Mouse (Mus musculus): Measurements from ENCODE around the gene Gm20388.
"Not testable (repeated sequence)": the region's sequence is repeated elsewhere in the genome, so short reads cannot be mapped to it uniquely, and the experiment has no call there.

Gene Gm20388

DNA sequence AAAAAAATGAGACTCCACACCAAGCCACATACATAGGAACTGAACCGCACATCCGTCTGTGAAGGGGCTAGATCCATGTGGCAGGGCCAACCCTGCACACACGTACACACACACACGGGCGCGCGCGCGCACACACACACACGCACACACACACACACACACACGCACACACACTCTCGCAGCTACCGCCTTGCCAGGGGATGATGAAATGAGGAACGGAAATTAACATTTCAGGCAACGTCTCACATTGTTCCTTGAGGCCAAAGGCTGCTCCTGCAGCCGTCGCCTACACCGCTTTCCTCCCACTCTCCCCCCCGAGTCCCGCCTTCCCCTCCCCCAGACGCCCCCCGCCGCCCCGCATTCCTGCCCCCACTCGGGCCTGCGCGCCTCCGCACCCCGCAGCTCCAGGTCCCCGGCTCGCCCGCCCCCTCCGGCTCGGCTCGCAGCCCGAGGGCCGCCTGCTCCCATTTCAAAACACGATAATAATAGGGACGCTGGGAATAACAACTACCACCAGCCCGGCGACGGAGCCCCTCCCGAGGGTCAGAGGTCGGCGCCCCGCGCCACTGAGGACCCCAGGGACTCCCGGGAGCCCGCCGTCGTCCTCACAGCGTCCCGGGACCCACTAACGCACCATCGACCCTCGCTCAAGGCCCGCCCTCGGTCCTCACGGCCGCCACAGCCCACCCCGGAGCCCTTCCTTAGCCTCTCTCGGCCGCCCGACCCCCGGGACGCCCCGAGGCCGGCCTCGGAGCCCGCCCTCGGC is 3130.6 kb downstream of the Gm20388 start:
- DNase-seq (ENCODE audit: low spot score), result peak; percentile 37

DNA sequence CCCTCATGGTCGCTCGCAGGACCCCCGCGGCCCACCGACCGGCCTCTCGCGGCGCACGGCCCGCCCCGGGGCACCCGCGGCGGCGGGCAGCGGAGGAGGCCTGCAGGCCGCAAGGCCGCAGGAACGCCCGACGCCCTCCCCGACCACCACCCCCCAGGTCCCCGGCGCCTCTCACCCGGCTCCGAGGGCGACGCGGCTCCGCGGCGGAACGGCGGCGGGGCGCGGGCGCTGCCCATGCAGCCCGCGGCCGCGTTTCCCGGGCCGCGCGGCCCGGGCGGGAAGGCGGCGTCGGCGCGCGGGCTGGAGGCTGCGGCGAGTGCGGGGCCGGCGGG is 3131.1 kb downstream of the Gm20388 start:
- peak; percentile 34 for DNase-seq (ENCODE audit: low spot score)

DNA sequence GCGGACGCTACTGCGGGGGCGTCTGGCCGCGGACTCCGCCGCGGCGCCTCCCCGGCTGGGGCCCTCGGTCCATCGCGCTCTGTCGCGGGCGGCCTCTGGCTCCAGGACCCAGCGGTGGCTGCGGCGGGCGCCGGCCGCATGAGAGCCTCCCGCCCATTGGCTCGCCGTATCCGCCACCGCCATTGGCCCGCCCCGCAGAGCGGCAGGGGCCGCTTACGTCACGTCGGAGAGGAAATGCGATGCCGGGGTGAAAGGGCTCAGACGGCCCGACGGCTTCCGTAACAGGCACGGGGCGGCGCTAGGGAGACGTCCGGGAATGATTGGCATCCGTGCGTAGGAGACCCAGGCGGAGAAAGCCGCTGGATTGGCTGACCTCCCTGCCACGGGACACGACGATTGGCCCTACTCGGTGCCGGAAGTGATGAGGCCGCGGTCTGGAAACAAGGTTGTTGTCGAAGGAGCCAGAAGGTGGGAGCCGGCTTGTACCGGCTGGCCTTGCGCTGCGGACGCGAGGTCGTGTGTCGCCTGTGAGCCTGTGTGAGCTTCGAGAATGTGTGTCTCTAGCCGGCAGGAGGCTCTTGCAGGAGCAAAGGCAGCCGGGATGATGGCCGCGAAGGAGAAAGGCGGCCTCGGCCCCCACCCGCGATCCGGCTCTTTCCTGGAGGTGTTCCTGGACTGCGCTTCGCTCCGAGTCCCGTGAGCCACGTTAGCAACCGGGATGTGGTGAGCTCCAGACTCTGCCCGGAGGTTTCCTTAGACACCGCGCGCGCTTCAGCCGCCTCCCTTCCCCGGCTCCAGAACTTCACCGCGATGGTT is 3131.7 kb downstream of the Gm20388 start, which contains the start of gene Ankrd11:
Gene Ankrd11, minus strand, starts transcription at position 120 of the 816 bp plus-strand sequence.
- peak; percentile 99 for DNase-seq (ENCODE audit: low spot score)

DNA sequence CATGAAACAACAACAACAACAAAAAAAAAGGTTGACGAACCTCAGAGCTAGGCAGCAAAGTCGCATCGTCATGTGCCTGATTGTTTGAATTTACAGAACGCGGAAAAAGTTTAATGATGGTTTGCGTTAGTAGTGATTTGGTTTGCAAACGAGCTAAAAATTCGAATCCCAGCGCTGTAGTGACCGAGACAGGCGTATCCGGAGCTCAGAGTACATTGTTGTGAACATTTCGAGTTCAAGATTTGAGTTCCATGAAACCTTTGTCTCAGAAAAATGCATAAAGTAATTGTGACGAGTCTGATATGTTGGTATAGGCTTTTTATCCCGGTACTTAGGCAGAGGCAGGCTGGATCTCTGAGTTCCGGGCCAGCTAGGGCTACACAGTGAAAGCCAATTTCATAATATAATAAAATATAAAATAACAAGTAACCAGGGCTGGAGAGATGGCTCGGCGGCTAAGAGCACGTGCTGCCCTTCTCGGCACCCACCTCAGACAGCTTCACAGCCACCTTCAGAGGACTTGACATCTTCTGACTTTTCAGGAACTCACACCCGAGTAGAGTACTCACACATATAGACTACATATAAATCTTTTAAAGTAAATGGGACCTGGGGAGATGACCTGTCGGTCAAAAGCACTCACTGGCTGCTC is 3132.5 kb downstream of the Gm20388 start:
- no peak for DNase-seq (ENCODE audit: low spot score)

DNA sequence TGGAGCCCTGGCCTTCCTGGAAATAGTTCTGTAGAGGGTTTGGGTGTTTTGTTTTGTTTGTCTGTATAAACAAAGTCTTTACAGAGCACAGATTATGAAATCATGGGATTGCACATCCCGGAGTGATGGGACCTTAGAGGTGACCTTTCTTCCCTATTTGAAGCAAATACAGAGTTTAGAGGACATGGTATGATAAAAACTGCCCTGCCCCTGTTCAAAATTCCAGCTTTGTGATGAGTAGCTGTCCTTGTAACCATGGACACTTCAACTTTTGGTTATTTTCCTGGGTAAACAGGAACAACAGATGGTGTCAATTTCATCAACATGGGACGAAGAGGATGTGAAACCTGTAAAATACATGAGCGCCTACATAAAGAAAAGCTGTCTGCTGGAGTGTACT is 3133.3 kb downstream of the Gm20388 start:
- no peak for DNase-seq (ENCODE audit: low spot score)

DNA sequence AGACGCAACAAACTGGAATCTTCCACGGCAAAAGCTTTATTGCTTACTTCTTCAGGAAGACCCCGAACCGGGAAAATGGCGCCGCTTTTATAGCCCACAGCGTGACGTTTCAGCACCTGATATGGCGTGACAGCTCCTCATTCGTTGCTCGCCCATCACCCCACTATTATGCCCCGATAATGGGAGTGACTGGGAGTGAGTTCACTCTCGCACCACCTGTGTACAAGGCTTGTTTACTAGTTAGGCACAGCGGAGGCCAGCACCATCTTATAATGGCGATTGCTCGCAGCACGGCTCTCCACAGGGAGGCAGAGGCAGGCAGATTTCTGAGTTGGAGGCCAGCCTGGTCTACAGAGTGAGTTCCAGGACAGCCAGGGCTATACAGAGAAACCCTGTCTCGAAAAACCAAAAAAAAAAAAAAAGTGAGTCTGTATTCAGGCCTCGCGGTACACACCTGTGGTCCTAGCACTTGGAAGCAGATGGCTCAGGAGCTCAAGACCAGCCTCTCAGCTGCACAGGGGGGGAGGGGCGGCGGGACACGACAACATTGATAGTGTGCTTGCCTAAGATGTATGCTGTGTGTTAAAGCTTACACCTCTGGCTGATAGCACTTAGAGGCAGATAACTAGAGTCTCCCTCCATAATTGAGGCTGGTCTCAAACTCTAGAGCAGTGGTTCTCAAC is 3134.2 kb downstream of the Gm20388 start:
- not testable (repeated sequence) for DNase-seq (ENCODE audit: low spot score)

DNA sequence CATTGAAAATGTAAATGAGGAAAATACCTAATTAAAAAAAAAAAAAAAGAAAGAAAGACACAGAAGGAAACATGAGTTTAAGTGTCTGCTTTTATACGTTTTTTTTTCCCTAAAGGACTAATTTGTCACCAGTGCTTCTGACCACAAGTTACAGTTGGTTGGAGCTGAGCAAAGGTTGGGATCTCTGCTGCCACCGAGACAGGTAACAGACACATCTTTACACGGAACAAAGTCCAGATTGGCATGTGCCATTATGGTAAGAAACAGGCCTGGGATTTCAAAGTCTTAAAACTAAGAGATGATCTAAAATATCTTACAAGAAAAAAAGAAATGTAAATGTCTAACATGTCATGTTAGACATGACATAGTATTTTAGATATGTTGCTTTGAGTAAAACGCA is 3136.1 kb downstream of the Gm20388 start:
- DNase-seq (ENCODE audit: low spot score), result no peak

DNA sequence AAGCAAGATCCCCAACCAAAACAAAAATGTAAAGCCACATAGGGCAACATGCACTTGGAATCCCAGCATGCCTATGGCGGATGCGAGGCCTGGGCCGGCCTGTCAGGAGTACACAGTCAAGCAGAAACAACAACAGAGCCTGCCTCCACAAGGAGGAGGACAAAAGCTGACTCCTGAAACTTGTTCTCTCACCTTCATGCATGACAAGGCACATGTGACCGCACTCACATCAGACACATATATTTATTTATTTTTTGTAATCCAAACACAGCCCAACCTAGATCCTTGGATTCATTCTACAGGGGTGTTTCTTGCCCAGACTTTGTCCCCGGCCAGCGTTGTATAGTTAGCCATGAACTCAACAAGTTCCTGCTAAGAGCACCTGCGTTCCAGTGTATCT is 3137.2 kb downstream of the Gm20388 start:
- DNase-seq (ENCODE audit: low spot score), result no peak

DNA sequence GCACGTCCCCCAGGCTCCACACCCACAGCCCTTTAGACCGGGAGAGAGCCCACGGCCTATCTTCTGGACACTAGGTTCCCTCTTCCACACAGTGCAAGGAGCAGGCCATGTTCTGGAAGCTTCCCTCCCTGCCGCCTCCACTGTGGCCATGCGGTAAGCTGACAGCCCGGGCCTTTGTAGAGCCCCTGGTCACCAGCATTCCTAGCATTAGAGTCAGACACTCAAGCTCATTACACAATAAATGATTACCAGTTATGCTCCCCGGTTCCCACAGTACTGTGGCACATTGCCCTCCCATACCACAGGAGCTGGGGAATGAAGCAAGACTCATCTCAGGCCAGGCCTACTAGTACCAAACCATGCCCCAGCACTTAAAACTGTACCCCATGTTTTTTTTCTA is 3137.8 kb downstream of the Gm20388 start:
- no peak for DNase-seq (ENCODE audit: low spot score)

DNA sequence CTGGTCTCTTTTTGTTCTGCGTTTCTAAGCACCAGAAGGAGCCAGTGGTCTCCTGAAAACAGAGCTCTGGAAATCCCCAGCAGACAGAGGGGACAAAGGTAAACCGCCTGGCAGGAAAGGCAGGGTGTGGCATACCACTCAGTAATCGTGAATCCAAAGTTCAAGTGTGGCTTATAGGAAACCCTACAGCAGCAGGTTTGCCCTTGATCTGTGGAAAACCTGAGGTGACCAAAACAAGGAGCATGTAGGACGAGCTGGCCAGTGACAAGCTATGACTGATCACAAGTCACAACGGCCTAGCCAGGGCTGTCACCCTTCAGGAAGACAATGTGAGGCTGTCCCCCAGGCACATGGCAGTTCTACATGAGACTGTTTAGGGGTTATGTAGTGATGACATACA is 3140.8 kb downstream of the Gm20388 start:
- no peak for DNase-seq (ENCODE audit: low spot score)

DNA sequence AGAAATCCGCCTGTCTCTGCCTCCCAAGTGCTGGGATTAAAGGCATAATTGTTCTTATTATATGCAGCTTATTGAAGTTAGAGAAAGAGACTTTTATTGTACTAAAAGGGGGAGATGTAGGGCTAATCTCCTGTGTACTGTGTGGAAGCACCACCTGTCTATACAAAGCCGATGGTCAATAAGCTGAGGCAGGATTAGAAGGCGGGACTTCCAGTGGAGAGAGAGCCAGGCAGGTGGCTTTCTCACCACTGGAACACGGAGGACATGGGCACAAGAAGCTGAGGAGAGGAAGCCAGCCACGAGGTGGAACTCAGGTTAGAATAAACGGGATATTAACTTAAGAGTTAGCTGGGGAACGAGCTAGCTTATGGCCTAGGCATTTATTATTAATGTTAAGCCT is 3152.1 kb downstream of the Gm20388 start, which contains the start of gene Spg7:
Gene Spg7, plus strand, starts transcription at position 222 of the 400 bp plus-strand sequence.
- no peak for DNase-seq (ENCODE audit: low spot score)

DNA sequence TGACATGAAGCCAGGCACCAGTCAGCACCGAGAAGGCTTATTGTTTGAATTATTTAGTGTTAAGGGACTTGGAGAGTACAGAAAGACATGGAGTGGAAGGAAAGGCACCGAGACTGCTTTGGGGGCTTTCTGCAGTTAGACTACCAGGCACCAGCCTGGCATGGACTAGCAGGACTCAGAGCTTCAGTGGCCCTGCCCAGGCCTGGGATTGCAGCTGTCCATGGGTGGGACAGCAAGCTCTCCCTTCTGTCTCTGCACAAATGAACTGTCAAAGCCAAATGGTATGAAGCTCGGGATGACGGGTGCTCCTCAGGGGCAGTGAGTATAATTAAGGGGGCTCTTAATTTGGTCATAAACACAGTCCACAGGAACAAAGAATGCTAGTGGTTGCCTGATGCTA is 3153.4 kb downstream of the Gm20388 start:
- DNase-seq (ENCODE audit: low spot score), result no peak

DNA sequence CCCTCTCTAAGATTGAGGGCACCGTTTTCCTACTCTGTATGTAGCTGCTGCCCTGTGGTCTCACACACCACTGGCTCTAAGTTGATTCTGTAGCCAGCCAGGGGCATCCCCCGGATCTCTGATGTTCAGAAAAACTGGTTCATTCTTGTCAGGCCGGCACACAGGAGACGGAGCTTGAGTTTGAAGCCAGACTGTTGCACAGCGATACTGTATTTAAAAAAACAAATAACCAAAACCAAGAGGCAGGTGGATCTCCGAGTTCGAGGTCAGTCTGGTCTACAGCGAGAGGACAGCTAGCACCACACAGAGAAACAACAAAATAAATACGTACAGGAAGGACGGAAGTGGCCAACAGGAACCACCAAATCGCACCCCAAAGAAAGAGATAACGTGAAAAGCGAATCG is 3154.2 kb downstream of the Gm20388 start:
- DNase-seq (ENCODE audit: low spot score), result no peak

DNA sequence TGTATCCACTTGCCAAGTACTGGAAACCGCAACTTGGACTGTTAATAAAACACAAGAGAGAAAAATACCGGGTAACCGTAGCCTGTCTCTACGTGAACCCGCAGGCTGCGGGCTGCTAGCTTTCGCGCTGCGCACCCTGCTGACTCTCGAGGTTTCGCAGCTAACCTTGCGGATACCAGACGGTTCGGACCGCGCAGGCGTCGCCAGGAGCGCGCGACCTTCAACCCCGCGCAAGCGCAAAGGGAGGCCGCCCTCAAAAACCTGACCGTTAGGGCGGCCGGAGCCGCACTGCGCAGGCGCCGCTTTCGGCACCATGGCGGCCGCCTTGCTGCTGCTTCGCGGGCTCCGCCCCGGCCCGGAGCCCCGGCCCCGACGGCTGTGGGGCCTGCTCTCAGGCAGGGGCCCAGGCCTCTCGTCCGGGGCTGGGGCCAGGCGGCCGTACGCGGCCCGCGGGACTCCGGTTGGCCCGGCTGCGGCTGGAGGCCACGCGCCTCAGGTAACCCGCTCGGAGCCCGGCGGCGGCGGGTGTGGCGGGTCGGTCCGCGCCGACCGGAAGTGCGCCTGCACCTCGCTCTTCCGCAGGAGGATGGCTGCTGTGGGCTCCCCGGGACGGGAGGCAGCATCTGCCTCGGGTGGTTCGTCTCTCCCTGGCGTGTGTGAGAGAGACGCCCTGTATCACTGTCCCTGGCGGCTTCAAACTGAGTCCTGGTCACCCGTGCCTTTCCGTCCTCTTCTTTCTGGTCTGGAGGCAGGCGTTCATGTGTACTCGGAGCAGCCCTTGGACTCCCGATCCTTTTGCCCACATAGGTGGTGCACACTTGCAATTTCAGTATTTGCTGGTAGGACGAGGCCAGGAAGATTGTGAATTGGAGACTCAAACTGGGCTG is 3154.8 kb downstream of the Gm20388 start:
- DNase-seq (ENCODE audit: low spot score), result peak; percentile 93

DNA sequence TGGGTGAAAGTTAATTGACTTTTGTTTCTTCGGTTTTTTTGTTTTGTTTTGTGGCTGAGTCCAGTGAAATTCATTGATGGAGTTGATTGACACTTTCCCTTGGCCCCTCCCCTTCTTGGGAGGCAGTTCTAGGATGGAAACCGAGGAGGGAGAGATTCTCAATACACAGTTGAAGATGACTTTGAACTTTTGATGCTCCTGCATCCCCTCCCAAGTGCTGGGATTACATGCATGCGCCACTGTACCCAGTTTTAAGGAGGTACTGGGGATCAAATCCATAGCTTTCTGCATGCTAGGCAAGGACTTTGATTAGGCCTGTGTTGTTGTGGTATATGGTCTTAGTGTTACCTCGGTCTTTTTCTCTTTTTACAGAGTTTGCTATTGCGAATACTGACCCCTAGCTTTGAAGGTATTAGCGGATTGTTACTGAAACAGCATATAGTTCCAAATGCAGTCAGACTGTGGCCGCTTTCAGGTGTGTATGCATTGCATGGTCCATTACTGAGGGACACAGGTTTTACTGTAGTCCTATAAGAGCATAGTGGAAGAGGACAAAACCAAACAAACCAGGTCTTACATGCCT is 3155.6 kb downstream of the Gm20388 start:
- DNase-seq (ENCODE audit: low spot score), result no peak

DNA sequence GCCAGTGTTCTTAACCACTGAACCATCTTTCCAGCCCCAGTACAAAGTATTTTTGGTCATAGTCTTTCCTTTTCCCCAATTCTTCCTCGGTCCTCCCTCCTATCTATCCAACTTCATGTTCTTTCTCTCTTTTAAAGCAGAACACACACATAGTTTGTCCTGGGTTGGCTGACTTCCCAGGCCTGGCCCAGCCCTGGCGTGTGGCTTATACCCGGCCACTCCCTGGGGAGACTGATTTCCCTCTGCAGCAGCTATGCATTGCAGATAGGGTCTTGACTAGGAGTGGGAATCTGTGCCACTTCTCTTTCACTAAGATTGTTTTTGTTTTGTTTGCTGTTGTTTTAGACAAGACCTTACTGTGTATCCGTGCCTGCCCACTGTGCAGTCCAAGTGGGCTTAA is 3160.5 kb downstream of the Gm20388 start:
- no peak for DNase-seq (ENCODE audit: low spot score)

DNA sequence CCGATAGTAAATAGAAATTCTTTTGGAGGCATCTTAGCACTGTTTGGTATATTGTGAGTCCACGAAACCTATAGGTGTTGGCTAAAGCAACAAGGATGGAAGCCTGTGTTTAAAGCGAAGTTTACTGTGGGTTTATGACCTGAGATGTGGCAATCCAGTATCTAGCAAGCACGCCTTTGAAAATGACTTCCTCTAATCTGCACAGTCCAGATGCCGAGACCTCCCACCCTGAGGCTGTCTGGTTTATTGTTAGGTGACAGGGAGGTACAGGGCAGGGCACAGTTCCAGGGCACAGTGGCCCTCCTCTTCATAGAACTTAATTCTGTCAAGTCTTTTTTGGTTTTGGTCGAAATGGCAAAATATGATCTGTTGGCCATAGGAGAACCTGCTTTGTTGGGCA is 3166.6 kb downstream of the Gm20388 start:
- no peak for DNase-seq (ENCODE audit: low spot score)

DNA sequence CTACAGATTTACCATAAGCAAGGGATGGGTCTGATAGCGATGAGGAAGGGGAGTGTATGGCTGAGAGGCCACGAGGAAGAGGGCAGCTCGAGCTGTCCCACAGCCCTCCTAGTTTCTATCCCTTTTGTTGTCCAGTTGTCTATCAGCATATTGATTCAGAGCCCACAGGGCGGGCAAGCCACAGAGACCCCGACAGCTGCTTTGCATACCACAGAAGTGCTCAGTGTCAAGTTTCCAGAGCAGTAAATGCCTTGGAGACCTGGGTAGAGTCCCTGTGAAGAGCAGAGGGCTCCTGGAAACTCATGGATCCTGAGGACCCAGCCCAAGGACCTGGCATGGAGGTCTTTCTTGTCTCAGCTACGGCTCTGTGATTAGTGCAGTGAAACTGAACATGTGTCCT is 3172.4 kb downstream of the Gm20388 start:
- no peak for DNase-seq (ENCODE audit: low spot score)

DNA sequence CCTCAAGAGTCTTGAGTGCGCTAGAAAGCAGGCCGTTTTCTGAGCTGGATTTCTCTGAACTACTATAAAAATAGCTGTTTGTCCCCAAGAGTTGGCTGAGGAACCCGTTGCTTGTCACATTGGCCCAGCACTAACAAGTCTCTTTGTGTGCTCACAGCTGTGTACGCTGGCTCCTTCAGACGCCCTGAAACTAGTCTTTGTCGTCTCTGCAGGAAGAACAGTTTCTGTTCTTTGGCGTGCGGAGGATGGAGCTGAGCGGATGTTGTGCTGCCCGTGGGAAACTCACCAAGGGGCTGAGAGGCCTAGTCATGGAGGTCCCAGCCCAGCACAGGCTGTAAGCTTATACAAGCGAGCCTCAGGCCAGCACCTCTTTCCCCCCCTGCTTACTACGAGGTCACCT is 3173.0 kb downstream of the Gm20388 start:
- DNase-seq (ENCODE audit: low spot score), result no peak

DNA sequence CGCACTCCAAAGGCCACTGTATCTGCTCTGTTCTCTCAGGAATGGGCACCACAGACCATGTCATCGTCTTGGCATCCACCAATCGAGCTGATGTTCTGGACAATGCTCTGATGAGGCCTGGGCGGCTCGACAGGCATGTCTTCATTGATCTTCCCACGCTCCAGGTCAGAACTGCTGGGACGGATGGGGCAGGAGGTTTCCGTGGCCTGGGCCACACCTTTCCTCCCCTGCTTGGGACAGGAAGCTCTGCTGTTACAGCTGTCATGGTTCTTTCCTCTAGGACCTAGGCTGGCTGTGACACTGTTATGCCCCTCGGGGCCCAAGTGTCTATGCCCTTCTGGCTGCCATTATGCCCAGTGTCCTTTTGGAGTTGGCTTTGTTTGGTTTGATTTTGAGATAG is 3176.6 kb downstream of the Gm20388 start:
- no peak for DNase-seq (ENCODE audit: low spot score)

DNA sequence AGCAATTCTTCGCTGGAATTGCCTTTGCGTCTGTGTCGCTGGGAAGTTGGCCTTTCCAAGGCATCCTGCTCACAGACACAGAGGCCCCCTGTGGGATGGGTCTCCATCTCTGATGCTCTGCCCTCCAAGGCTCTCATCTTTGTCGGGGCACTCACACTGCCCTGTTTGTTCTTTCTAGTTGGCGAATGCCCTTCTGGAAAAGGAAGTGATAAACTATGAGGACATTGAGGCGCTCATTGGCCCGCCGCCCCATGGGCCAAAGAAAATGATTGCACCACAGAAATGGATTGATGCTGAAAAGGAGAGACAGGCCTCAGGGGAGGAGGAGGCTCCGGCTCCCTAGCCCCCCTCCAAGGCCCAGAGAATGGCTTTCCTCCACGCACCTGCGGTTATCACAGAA is 3186.6 kb downstream of the Gm20388 start:
- no peak for DNase-seq (ENCODE audit: low spot score)

Measured in ovary, postnatal 14 days (tissue).